Mouse (Mus musculus) neutrophil, adult 5-6 weeks (primary cell): ENCODE measurements around the gene Pxn. TPM values are rescaled to one million over a fixed set of nuclear protein-coding genes. Genes with fewer than 3 reads are reported as not detected.

Experiments used
- ATAC-seq: fragments of 151-379, 151-347 bp; 2 replicates; pipeline ENCODE4 v1.8.0; 2017; ENCODE audit warnings: mild to moderate bottlenecking, moderate TSS enrichment; ENCODE audit not compliant: insufficient number of reproducible peaks, poor library complexity, low FRiP score, severe bottlenecking; ENCODE audit errors: extremely low read depth
- total RNA-seq: library from RNA; stranded (forward); fragments of 200-1000 nt; gene quantifications from 2 replicates; pipeline ENCODE4 v1.2.3, GENCODE M21; 2017

The Pxn gene
- total RNA-seq, 1 experiment from 2014 or later = 288 TPM

- ATAC-seq = no peak
These were observed 16.1 kb downstream of the Pxn start for GRCm38 (mm10) chr5:115522531-115522930.

- no peak for ATAC-seq
These were observed 16.6 kb downstream of the Pxn start for GRCm38 (mm10) chr5:115522981-115523499.

GRCm38 (mm10) chr5:115523971-115524370 lies 17.5 kb downstream of the Pxn start:
- no peak for ATAC-seq

- no peak for ATAC-seq
These were observed 18.0 kb downstream of the Pxn start for GRCm38 (mm10) chr5:115524471-115524870.

- ATAC-seq = no peak
These were observed 18.9 kb downstream of the Pxn start for GRCm38 (mm10) chr5:115525416-115525815.

- ATAC-seq = no peak
These were observed 19.5 kb downstream of the Pxn start for GRCm38 (mm10) chr5:115525943-115526342.

- no peak for ATAC-seq
These were observed 20.2 kb downstream of the Pxn start for GRCm38 (mm10) chr5:115526456-115527202.

DNA sequence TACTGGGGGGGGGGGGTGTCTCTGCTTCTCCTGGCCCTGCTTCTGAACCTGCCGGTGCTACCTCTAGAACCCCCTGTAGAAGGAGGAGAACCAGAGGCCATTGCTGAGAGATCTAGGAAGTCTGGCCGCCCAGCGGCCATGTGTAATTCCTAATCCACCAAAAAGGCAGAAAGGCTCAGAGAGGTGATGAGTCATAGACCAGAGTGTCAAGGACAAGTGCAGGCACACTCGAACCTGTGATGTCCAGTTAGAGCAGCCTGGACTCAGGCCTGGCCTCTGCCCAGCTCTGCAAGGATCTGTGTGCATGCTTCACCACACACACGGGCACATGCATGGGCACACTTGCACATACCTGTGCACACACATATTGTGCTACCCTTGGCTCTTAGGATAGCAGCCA lies 21.7 kb downstream of the Pxn start:
- no peak for ATAC-seq

DNA sequence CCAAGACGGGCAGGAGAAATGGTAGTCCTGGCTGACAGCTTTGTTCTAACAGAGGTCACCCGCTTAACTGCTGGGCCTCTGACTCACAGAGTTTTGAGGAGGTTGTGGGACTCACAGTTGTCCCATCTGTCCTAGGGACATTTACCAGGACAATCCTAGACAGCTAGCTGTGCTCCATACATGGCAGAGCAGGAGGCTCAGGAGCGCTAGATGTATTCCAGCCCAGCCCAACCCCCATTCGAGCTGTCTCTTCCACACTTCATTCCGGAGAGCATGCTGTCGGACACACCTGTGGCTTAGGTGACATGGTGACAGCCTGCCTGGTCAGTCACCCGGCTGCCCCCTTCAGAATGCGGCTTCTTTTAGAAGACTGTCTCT lies 22.9 kb downstream of the Pxn start:
- ATAC-seq = no peak

GRCm38 (mm10) chr5:115529742-115530446 lies 23.4 kb downstream of the Pxn start:
- ATAC-seq = peak; percentile 40

DNA sequence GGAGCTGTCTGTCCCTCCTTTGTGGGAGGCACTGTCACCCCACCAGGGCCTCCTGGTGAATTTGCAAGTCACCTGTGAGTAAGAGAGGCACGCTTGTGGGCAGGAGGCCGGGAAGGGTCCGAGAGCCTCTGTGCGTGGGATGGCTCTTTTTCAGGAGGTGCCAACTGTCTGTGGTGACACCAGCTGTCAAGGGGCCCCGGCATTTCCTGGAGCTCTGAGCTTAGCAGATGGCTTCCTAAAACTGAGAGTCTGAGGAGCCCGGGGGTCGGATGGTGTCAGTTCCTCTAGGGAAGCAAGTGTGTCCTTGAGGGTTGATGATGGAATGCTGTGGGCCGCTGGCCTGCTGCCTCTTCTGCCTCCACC lies 24.0 kb downstream of the Pxn start:
- no peak for ATAC-seq

- ATAC-seq = no peak
These were observed 25.3 kb downstream of the Pxn start for GRCm38 (mm10) chr5:115531671-115532270.

- no peak for ATAC-seq
These were observed 27.8 kb downstream of the Pxn start for GRCm38 (mm10) chr5:115534290-115534731.

DNA sequence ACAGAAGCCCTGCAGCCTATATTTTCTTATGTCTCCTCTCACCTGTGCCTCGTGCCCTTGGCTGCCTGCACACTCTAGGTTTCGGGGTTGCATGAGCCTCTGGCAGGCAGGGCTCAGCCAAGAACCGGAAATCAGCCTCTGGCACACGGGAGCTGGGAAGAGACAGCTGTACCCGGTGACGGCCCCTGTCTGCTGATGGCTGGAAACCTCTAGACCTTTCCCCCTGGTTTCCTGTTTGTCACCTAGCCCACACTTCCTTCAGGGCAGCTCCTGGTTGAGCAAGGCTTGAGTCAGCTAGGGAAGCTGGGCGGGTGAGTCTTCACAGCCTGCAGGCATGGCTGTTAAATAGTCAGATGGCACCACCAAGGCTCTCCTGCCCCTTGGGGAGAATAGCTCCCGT lies 28.4 kb downstream of the Pxn start:
- peak; percentile 38 for ATAC-seq

DNA sequence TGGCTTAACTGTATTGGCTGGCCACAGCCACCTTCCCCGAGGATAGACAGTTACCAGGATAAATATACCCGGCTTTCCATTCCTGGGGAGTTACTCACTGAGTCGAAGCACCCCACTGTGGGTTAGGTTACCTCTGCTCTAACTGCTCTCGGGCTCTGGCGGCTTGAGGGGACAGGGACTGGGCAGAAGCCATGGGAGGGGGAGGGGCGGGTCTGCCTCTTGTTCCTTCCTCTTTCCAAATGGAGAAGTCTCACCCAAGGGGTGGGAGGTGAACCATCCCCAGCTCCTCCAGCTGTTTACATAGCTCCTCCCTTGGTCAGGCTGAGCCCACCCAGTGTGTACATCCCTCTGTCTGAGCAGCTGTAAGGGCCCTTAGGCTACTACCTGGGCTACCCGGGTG lies 29.2 kb downstream of the Pxn start:
- peak; percentile 46 for ATAC-seq

DNA sequence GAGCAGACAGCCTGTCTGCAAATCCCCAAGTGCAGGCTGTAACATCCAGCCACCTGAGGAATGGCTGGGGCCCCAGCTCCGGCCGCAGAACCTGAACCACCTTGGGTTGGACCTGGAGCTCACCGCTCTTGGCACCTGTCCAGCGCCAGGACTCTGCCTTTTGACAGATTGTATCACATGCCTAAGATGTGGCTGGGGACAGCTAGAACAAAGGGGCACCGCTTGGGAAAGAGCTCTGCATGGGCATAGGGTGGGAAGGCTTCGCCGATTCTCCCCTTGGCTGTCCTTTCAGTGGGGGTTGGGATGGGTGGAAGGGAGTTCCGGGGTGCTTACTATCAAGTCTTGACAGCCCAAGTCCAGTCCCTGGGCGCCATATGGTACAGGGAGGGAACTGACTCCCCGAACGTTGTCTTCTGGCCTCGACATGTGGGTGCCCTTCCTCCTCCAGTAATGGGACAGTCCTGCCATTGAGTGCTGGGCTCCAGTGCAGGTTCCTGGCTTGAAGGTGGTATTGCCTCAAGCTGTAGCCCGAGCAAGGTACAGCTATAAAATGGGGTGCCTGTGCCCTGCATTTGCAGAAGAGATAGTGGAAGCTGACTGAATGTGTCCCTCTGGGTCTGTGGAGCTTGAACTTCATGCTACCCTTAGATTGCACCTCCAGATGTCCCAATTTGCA lies 31.7 kb downstream of the Pxn start:
- ATAC-seq = no peak

GRCm38 (mm10) chr5:115538693-115539043 lies 32.2 kb downstream of the Pxn start:
- peak; percentile 58 for ATAC-seq

DNA sequence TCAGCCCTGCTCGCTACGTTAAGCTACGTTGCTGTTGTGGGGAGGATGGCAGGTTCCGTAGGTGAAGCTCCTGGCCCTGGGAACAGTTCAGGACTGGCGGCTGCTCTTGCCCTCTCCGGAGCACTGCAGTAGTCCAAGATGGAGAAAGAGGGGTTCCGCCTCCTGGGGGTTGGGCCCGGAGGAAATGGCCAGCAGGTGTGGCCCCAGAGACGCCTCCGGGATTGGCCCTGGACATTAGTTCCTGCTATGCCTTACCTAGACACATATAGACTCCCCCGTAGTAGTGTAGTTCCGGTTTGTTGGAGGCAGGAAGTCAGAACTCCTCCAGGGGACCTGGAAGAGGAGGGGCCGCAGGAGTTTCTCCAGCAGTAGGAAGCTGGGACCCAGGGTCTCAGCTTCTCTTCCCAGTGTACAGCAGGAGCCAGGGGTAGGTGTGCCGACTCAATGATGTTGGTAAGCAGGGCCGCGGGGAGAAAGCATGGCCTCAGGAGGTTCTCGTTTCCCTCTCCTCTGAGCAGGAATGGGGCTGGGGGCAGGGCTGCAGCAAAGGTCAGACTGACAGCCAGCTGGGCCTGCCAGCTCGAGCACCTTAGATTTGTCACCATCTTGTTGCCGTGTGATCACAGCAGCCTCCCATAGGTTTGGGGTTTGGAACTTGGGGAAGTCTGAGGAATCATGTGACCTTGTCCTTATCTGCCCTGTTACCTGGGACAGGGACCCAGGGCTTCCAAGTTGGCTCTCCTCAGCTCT lies 36.3 kb downstream of the Pxn start:
- ATAC-seq = peak; percentile 58
